Mouse (Mus musculus) embryo, embryonic 10.5 days (tissue): Measurements from ENCODE around the gene Rhoa.
"Not testable (repeated sequence)": the region's sequence is repeated elsewhere in the genome, so short reads cannot be mapped to it uniquely, and the experiment has no call there.

Experiments used
- DNase-seq: peaks from one replicate; pipeline ENCODE4 v3.0.0-alpha.2; 2015; ENCODE audit warnings: low spot score

Rhoa gene

DNA sequence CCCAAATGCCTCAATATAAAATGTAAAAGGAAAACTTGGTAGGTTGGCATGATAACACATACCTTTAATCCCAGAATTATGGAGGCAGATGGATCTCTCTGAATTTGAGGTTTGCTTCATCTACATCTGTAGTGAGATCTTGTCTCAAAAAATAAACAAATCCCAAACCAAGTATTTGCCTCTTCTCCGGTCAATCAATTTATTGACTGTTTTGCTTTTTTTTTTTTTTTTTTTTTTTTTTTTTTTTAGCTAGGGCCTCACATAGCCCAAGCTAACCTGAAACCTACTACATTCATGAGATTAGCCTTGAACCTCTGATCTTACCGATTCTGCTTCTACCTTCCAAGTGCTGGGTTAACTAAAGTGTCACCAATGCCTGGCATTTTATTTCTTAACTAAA is 16.6 kb upstream of the Rhoa start:
- DNase-seq, result no peak

DNA sequence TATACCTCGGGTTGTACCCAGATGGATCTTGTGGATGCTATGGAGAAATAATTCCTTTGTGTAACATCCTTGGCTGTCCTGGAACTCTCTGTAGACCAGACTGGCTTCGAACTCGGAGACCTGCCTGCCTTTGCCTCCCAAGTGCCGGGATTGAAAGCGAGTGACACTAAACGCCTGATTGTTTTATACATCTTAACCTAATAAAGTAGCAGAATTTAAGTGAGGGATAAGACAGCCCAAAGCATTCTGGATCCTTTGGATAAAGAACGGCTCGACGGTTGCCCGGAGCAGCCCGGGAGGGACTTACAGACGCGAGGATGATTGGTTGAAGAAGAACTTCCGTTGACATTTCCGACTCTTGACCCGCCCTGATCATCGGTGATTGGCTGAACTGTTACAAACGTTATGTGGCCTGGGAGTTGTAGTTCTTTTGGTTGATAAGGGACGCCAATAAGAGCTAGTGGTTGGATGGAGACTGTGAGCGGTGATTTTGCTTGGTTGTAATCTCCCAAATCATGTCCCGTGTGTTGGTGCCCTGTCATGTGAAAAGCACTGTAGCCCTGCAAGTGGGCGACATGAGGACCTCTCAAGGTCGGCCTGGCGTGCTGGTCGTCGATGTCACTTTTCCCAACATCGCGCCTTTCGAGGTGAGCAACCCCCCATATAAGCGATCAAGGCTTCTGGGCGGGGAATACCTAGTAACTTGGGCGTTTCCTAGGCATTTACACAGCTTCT is 15.7 kb upstream of the Rhoa start, which contains the start of gene Nicn1:
Gene Nicn1, plus strand, starts transcription at position 414 of the 735 bp plus-strand sequence.
- DNase-seq, result peak; percentile 99

DNA sequence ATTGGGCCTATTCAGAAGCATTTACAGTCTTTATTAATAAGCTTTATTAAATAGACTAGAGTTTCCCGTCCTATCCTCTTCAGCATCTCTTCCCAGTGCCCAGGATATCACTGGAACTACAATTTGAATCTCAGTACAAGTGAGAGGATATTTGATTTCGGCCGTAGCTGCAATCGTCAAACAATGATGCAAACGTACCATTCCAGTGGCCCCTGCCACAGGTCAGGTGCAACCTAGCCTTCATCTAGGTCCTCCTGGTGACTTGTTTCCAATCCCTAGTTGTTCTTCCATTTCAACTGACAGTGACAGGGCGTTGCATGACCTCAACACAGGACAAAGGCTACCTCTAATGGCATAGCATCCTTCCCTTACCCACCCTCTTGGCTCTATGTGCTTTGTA is 15.2 kb upstream of the Rhoa start:
- no peak for DNase-seq

DNA sequence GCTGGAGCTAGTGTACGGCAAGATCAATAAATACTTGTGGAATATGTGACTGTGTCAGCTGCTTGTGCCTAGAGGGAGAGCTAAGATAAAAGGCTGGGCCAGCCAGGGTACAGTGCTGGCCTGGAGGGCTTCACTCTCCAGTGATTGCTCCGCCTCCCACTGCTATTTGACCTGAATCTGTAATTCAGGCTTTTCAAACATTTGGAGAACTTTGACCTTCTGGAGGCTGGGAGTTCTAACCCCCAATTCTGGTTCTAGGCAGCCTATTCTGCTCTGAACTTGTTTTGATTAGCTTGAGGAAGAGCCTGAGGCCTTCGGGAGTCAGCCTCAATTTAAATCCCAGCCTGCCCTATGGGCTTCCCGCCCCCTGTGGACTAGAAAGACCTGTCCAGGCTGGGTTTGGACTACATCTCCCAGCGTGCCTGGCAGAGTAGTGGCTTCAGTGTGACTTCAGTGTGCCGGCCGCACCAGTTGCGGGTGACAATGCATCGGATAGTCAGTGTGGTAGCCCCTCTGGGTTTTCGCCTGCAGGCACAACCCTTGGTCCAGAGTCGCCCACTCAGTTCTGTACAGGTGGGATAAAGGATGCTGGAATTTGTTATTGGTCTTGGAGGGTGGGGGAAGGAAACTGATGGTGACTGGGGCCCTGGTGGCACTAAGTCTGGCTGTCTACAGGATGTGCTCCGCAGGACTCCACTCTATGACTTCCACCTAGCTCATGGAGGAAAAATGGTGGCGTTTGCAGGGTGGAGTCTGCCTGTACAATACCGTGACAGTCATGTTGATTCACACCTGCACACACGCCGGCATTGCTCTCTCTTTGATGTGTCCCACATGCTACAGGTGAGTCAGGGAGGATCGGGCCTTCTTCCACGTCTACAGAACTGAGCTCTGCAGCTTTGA is 9.2 kb upstream of the Rhoa start, which contains the start of gene Amt:
Gene Amt, plus strand, starts transcription at position 401 of the 903 bp plus-strand sequence.
- DNase-seq, result peak; percentile 89

DNA sequence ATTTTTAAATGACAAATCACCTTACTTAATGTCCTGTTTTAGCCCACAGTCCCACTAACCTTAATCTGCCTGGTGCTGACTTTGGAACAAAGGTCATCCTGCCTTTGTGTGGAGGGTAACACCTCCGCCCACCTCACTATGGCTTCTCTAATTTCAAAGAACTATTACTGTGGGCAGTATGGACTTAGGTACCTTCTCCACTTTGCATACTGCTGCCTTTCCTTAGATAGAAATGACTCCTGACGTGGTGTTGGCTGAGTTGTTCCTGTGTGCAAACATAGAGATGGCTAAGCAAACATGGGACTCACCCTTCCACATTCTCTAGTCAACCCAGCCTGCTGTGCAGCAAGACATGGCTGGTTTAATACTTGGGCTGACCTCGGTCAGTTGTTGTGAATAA is 4.1 kb upstream of the Rhoa start:
- no peak for DNase-seq

DNA sequence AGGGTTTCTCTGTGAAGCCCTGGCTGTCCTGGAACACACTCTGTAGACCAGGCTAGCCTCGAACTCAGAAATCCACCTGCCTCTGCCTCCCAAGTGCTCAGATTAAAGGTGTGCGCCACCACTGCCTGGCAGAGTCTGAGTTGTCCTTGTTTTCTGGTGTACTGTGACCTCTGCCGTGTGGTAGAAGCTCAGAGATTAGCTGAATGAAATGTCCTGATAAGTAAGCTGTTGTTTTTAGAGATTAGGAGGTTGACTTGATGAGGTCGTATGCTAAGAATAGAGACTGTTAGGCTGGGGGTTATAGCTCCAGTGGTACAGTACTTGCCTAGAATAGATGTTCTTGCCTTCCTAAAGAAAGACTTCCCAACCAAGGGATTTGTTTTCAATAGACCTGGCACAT is 1.2 kb upstream of the Rhoa start:
- no peak for DNase-seq

- no peak for DNase-seq
Observed at GRCm38 (mm10) chr9:108305170-108305569, 759 bp upstream of the Rhoa start.

- DNase-seq, result peak; percentile 88
Observed at GRCm38 (mm10) chr9:108306571-108306980, 647 bp downstream of the Rhoa start.

DNA sequence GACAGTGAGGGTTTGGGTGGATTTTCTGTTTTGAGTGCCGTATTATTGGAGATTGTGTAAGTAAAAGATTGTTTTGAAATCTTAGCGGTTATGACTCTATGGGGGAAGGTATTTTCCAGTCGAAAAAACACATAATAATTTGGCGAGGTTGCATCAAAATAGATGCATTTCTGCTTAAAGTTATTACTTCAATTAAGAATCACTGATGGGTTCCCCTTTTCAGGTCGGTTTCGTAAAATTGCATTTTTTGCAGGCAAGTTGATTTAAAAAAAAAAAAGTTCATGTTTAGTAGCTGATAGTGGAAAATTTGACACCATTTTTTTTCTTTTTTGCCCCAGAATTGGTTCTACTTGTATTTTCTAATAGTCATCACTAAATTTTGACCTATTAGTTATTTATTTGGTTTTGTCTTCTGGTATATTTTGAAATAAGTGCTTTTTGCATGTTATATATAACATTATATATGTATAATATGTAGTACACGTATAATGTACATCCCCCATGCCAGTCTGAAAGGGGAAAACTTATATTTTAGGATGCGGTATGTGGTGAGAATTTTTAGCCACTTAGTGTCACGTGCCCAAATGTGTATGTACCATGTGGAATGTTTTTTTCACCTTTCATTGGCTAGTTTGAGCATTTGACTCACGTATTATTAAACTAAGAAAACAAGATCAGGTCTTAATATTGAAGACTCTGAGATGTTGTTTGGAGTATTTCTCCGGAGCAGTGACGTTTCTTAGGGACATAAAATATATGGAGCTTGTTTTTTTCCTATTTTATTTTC is 1.3 kb downstream of the Rhoa start:
- no peak for DNase-seq

DNA sequence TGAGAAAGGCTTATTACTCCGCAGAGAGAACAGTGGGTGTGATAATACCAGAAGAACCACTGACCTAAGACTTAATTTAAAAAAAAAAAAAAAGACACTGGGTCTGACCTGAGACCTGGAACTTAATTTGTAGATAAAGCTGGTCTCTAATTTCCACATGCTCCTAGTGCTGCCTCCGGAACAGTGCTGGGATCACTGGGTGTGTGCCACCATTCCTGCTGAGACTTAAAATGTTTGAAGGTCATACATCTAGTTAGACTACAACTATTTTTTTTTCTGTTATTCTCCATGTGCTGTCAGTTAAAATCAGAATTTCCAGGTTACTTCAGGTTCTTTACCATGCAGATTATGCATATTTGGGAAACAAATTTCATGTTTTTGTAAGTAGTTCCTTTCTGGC is 2.2 kb downstream of the Rhoa start:
- no peak for DNase-seq

DNA sequence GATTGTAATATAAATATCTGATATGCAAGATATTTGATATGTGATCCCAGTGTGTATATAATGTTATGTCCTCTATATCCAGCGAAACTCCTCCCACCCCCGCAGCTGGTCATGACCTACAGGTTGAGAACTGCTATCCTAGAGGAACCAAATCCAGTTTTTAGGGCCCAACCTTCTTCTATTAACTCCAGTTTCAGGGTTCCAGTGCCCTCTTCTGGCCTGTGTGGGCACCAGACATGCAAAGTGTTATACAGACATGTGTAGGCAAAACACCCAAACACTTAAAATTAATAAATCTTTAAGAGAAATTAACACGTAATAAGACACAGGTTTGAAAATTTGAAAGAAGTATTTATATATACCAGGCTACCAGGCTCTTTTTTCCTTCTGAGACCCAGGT is 11.6 kb downstream of the Rhoa start:
- DNase-seq, result no peak

- no peak for DNase-seq
Observed at GRCm38 (mm10) chr9:108318462-108318861, 12.5 kb downstream of the Rhoa start.

GRCm38 (mm10) chr9:108322054-108322453 is 16.1 kb downstream of the Rhoa start:
- not testable (repeated sequence) for DNase-seq

GRCm38 (mm10) chr9:108324784-108325183 is 18.9 kb downstream of the Rhoa start:
- no peak for DNase-seq

DNA sequence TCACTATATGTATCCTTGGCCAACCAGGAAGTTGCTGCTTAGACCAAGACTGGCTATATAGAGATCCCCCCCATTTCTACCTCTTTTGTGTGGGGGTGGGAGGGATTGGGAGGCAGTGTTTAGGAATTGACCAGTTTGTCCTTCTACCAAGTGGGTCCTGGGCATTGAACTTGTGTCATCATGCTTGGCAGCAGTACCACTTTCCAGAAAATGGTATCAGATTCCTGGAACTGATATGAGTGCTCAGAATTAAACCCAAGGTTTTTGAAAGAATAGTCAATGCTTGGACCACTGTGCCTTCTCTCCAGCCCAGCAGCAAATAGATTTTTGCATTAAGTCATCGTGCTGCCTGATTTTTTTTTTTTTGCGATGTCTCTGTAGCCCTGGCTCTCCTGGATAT is 19.9 kb downstream of the Rhoa start:
- DNase-seq, result no peak

- DNase-seq, result no peak
Observed at GRCm38 (mm10) chr9:108337848-108338550, 32.1 kb downstream of the Rhoa start.

GRCm38 (mm10) chr9:108338551-108338885 is 32.6 kb downstream of the Rhoa start:
- DNase-seq, result peak; percentile 64

DNA sequence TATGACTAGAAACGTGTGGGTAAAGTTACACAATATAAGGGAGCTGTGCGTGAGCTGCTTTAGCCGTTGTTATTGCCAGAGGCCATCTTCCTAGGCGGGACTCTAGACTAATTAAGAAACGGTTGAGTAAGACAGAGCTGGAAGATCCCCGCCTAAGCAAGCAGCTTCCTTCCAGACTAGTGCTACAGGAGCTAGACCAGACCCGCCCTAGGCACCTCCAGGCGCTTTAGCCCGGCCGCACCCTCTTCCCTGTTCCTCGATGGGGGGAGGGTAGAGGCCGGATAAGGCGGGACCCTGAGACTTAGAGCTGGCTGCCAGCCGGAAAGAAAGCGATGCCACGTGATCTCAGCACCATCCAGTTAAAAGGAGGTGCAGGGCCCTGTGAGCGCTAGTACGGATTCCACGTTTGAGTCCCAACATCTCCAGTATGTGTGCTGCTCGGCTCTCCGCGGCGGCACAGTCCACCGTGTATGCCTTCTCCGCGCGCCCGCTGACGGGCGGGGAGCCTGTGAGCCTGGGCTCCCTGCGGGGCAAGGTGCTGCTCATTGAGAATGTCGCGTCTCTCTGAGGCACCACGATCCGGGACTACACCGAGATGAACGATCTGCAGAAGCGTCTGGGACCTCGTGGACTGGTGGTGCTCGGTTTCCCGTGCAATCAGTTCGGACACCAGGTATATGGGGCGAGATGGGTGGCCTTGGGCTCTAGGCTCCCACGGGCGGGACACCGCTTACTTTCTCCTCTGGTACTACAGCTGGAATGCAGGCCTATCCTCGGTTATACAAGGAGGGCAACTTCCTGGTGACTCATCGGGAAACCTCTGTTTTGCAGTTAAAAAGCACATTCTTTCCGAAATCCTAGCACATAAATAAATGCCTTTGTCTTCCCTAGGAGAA is 33.2 kb downstream of the Rhoa start, which contains the start of gene Gpx1:
Gene Gpx1, plus strand, starts transcription at position 18 of the 896 bp plus-strand sequence.
- peak; percentile 96 for DNase-seq

- peak; percentile 6 for DNase-seq
Observed at GRCm38 (mm10) chr9:108339886-108340257, 33.9 kb downstream of the Rhoa start.

GRCm38 (mm10) chr9:108340258-108341138 is 34.6 kb downstream of the Rhoa start:
- no peak for DNase-seq
